Mouse (Mus musculus) midbrain, postnatal 0 days (tissue): Measurements from ENCODE around the gene Antxr1. TPM values are rescaled to one million over a fixed set of nuclear protein-coding genes. Genes with fewer than 3 reads are reported as not detected.

ENCODE experiments used
- ATAC-seq: fragments of 200-750 bp; cut with Nextera tagmentation; 2 replicates; pipeline ENCODE4 v1.8.0; 2017; ENCODE audit warnings: moderate number of reproducible peaks, mild to moderate bottlenecking, moderate TSS enrichment, moderate library complexity; ENCODE audit not compliant: low FRiP score
- DNase-seq: peaks from one replicate; pipeline ENCODE4 v3.0.0-alpha.2; 2015; ENCODE audit warnings: low spot score
- H3K27ac ChIP-seq: fragments of 300-500 bp; sonication (generic); 2 replicates; pipeline ENCODE4 v1.5.1; 2014; ENCODE audit warnings: low read depth, mild to moderate bottlenecking, low read length, mixed read lengths
- H3K27me3 ChIP-seq: fragments of 300-500 bp; sonication (generic); 2 replicates; pipeline ENCODE4 v1.6.1; 2014; ENCODE audit warnings: low read length, control low read depth, mixed read lengths; ENCODE audit not compliant: insufficient read depth
- H3K36me3 ChIP-seq: fragments of 300-500 bp; sonication (generic); 2 replicates; pipeline ENCODE4 v1.6.1; 2014; ENCODE audit warnings: low read length, control low read depth, mixed read lengths; ENCODE audit not compliant: insufficient read depth
- H3K4me1 ChIP-seq: fragments of 300-500 bp; sonication (generic); 2 replicates; pipeline ENCODE4 v1.6.1; 2014; ENCODE audit warnings: mild to moderate bottlenecking, control low read depth, antibody characterized with exemption, low read length, mixed read lengths; ENCODE audit not compliant: insufficient read depth
- H3K4me2 ChIP-seq: fragments of 300-500 bp; sonication (generic); 2 replicates; pipeline ENCODE4 v1.6.1; 2014; ENCODE audit warnings: low read depth, mild to moderate bottlenecking, low read length, mixed read lengths; ENCODE audit not compliant: poor library complexity, severe bottlenecking
- H3K4me3 ChIP-seq: fragments of 300-500 bp; sonication (generic); 2 replicates; pipeline ENCODE4 v1.5.1; 2014; ENCODE audit warnings: low read depth, mild to moderate bottlenecking, low read length, moderate library complexity
- H3K9ac ChIP-seq: fragments of 300-500 bp; sonication (generic); replicated peaks from 2 replicates; pipeline ENCODE4 v1.6.1; 2014; ENCODE audit warnings: mild to moderate bottlenecking, low read length, moderate library complexity, mixed read lengths; ENCODE audit not compliant: poor library complexity, severe bottlenecking
- H3K9me3 ChIP-seq: fragments of 300-500 bp; sonication (generic); 2 replicates; pipeline ENCODE4 v1.6.1; 2016; ENCODE audit warnings: low read length, control low read depth
- CTCF ChIP-seq: IDR thresholded peaks from 2 replicates; pipeline ENCODE4 v1.5.1; 2016; ENCODE audit warnings: antibody characterized with exemption, mild to moderate bottlenecking
- WGBS: fragments of 180-500 bp; shearing (Covaris S2); extraction: QIAGEN DNeasy Blood & Tissue Kit; methylation state at CpG from one replicate; pipeline ENCODE4 v1.1.7; 2014; 5-methylcytosine and 5-hydroxymethylcytosine counted together
- polyA plus RNA-seq: library from polyadenylated mRNA; unstranded; fragments of >200 nt; fragmentation: Nextera tagmentation; extraction: Ambion mirVana; gene quantifications from 2 replicates; pipeline ENCODE4 v1.2.1, GENCODE M21; 2015
- total RNA-seq: library from RNA; depleted of rRNA; stranded (reverse); fragments of >200 nt; gene quantifications from 2 replicates; pipeline ENCODE4 v1.2.3, GENCODE M21; 2014; rRNA removed

Antxr1 gene
- total RNA-seq (13.1 and 17.0 TPM in 2 replicates), polyA plus RNA-seq (2.2 and 2.9 TPM in 2 replicates)

DNA sequence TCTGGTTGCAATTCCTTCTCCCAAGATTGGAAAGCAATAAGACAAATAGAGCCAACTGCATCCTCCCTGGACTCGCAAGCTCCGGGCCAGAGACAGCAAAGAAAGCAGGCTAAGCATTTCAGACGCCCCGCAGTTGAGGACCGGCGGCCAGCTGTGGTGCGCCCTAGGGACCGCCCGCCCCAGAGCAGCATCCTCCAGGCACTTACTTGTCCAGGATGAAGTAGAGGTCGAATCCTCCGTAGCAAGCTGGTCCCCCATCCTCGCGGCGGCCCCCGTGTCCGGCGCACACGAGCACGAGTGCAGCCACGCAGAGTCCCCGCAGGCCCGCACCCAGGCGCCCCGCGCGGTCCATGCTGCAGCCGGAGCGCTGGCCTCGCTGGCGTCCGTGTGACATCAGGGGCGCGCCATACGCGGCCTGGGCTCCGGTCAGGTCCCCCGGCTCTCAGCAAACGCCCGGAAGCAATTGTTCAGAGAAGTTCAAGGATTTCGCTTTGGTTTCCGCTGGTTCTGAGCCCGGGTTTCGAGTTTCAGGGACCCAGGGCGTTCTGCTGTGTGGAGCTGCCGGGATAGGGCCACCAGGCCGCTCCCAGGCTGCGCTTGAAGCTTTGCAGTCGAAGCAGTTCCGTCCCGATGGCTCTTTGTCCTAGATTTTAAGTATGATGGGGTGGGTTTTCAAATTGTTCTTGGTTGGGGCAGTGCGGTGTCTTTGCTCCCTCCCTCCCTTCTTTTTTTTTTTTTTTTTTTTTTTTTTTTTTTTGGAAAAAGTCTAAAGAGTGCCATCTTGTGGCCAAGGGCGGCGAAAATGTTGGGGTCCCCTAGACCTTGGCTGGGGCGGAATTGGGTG, at the start of gene Antxr1:
Gene Antxr1, minus strand, starts transcription at position 731 of the 844 bp plus-strand sequence.
- Histone ChIP-seq H3K9ac (peak within 1 kb of the TSS; percentile 74), H3K27me3 (no peaks in the 10 kb centered on the region), H3K36me3 (no peaks in the 10 kb centered on the region), H3K4me2 (peak within 1 kb of the TSS; percentile 92), H3K4me1 (0 out of 2 replicates have a peak, but pooled peaks cover 3% of the 10 kb centered on the region), H3K4me3 (peak within 1 kb of the TSS; percentile 70), H3K27ac (peak within 1 kb of the TSS; percentile 71), H3K9me3 (no peaks in the 10 kb centered on the region)
- under 1% methylated on average over 54 of the region's 54 CpGs for WGBS
- ATAC-seq (peak; percentile 44), DNase-seq (peak; percentile 51)
- TF ChIP-seq CTCF, result peak; percentile 67

DNA sequence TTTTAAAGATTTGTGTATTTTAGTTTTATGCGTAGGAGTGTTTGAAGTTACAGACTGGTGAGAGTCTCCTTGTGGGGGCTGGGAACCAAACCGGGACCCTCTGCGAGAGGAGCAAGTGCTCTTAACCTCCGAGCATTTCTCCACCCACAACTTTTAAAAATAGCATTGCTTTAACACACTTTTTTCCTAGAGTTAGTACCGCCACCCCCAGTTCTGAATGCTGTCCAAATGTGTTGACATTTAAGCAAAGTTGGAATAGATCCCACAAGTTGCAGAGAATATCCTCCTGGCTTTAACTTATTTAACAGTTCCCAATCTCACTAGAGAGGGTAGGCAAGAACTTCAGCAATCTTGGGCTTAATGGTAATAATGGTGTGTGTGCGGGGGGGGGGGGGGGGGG, 49.1 kb upstream of the Antxr1 start:
- Histone ChIP-seq H3K4me2 (peak overlapping the region; percentile 59), H3K36me3 (no peaks in the 10 kb centered on the region), H3K27ac (no peak overlapping the region), H3K4me3 (peak overlapping the region; percentile 36), H3K9ac (no peak overlapping the region), H3K27me3 (no peaks in the 10 kb centered on the region), H3K9me3 (no peaks in the 10 kb centered on the region), H3K4me1 (no peaks in the 10 kb centered on the region)
- ATAC-seq, result no peak
- no peak for DNase-seq
- no peak for TF ChIP-seq CTCF
- WGBS, result 58% methylated on average over 6 of the region's 6 CpGs

DNA sequence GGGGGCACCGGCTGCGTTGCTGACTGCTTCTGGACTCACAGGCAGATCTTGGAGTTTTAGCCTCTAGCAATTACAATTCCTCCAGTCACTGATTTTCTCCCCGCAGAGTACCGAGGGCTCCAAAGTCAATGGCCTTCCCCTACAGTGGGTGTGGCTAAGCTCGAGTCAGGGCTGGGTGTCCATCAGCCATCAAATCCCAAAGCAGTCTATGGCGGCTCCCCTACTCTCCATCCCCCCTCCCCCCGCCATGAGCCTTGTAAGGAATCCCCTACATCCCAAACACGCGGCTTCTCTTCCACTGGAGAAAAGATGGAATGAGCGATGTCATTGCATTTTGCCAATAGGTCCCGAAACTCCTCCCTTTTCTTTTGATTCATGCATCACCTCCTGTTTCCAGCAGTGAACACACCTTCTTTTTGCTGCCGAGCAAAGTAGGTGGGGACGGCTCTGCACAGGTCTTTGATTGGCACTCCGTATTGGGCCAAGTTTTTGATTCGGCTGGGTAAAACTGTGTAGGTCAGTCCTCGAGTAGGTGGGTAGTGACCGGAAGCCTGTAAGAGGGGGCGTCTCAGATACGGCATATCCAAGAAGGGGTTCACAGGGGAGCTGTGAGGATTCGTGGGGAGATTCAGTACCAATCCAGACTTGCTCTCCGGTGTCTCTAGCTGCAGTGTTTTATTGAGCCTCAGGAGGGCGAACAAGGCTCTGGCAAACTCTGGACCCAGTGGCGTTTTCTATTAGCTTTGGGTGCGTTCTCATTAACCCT, 48.5 kb upstream of the Antxr1 start:
- H3K9ac ChIP-seq, result peak overlapping the region; percentile 46
- no peaks in the 10 kb centered on the region for H3K4me1 ChIP-seq
- 7% methylated on average over 24 of the region's 24 CpGs for WGBS
- H3K27ac ChIP-seq, result no peak overlapping the region
- H3K27me3 ChIP-seq, result no peaks in the 10 kb centered on the region
- H3K4me2 ChIP-seq, result peak overlapping the region; percentile 59
- no peaks in the 10 kb centered on the region for H3K36me3 ChIP-seq
- DNase-seq, result peak; percentile 62
- H3K4me3 ChIP-seq, result peak overlapping the region; percentile 36
- no peaks in the 10 kb centered on the region for H3K9me3 ChIP-seq
- ATAC-seq, result peak; percentile 73
- peak; percentile 76 for TF ChIP-seq CTCF

DNA sequence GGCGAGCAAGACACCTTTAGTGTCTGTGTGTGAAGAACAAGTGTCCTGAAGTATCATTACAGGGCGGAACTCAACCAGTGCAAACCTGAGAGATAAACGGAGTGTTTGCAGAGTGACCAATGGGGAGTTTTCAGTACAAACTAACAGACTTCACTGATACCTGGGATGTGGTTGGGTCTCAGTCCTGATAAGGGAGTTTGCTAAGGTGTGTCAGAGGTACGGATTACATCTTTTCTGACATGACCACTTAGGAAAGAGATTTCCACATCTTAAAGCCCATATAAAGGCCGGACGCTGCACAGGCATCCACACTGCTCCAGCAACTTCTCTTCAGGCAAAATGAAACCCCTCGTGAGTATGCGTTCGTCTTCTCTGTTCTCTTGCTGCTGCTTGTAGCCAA, 37.4 kb upstream of the Antxr1 start, which contains the start of gene Gkn2:
Gene Gkn2, plus strand, starts transcription at position 301 of the 400 bp plus-strand sequence.
- DNase-seq, result no peak
- Histone ChIP-seq H3K9ac (no peak within 1 kb of the TSS), H3K4me2 (no peak within 1 kb of the TSS), H3K9me3 (no peaks in the 10 kb centered on the region), H3K27me3 (no peaks in the 10 kb centered on the region), H3K36me3 (no peaks in the 10 kb centered on the region), H3K4me3 (no peak within 1 kb of the TSS), H3K4me1 (no peaks in the 10 kb centered on the region), H3K27ac (no peak within 1 kb of the TSS)
- no peak for TF ChIP-seq CTCF
- 90% methylated on average over 9 of the region's 9 CpGs for WGBS
- no peak for ATAC-seq

DNA sequence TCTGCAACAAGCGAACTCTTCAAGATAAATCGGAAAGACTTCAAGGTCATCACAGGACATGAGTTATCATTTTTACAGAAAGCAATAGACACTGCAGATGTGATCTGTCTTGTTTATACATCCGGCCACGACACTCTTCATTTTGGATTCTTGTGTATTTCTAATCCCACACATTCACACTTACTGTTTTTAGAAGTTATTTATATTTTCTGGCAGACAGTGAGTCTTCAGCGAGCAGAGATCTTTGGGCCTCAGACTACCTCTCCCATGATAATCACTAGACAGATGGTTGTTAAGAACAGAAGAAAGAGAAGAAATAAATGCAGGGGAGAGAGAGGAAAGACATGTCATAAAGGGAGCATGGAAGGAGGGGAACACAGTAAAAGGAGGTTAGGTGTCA, 33.6 kb upstream of the Antxr1 start:
- no peak for TF ChIP-seq CTCF
- no peaks in the 10 kb centered on the region for H3K9me3 ChIP-seq
- no peak overlapping the region for H3K4me2 ChIP-seq
- H3K9ac ChIP-seq, result no peak overlapping the region
- no peaks in the 10 kb centered on the region for H3K36me3 ChIP-seq
- no peak overlapping the region for H3K4me3 ChIP-seq
- DNase-seq, result no peak
- H3K4me1 ChIP-seq, result no peaks in the 10 kb centered on the region
- no peak overlapping the region for H3K27ac ChIP-seq
- WGBS, result 91% methylated on average over 5 of the region's 5 CpGs
- H3K27me3 ChIP-seq, result no peaks in the 10 kb centered on the region
- no peak for ATAC-seq
